Mouse (Mus musculus): Measurements from ENCODE around the gene Slc12a8. TPM values are rescaled to one million over a fixed set of nuclear protein-coding genes. Genes with fewer than 3 reads are reported as not detected.

The Slc12a8 gene
- polyA plus RNA-seq, 1 experiment from 2014 or later = 0.32 TPM

DNA sequence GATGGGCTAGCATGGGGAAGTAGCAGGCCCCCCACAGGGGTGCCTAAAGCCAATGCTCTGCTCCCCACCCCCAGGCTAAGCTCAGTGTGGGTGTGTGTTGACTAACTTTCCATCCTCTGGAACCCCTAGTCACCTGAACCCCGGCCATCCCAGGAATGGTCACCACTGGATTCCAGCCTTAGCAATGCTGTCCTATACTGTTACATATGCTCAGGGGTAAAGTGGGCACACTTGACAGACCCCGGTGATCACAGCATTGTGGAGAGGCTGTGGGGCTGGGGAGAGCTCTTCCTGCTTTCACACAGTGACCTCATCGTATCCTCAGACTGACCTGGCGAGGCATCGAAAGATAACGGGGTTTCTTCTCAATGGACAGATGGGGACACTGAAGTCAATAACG lies 163.1 kb downstream of the Slc12a8 start:
- H3K9me3 ChIP-seq = no peaks in the 10 kb centered on the region
- no peaks in the 10 kb centered on the region for H3K27me3 ChIP-seq
- H3K27ac ChIP-seq = no peak overlapping the region
- no peak overlapping the region for H3K4me3 ChIP-seq
- no peak for ATAC-seq (ENCODE audit: insufficient number of reproducible peaks, insufficient read depth, low FRiP score, low TSS enrichment, low read depth)
- H3K9ac ChIP-seq = no peak overlapping the region
- WGBS = 85% methylated on average over 7 of the region's 7 CpGs
- peaks cover 26% of the 10 kb centered on the region for H3K4me1 ChIP-seq
- H3K36me3 ChIP-seq = no peaks in the 10 kb centered on the region
- no peak overlapping the region for H3K4me2 ChIP-seq

DNA sequence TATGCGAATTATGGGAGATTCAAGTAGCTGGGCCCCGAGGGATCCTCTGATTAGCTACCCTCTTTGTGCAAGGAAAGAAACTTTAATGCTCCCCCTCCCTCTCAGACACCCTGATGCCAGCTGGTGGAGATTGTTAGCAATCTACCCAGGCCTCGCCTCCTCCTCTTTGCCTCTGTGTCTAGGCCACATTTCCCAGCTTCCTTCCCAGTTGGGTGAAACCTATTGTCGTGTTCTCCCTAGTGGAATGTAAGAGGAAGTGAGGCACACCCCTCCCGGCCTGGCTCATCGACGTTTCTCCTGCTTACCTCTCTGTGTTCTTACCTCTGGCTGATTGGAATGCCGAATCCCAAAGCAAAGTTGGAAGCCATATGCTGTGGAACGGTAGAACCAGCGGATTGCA lies 163.7 kb downstream of the Slc12a8 start:
- WGBS = 47% methylated on average over 10 of the region's 10 CpGs
- H3K4me1 ChIP-seq = peaks cover 31% of the 10 kb centered on the region
- no peak overlapping the region for H3K27ac ChIP-seq
- H3K9me3 ChIP-seq = no peaks in the 10 kb centered on the region
- H3K27me3 ChIP-seq = no peaks in the 10 kb centered on the region
- no peaks in the 10 kb centered on the region for H3K36me3 ChIP-seq
- H3K4me3 ChIP-seq = no peak overlapping the region
- no peak overlapping the region for H3K9ac ChIP-seq
- H3K4me2 ChIP-seq = no peak overlapping the region
- ATAC-seq (ENCODE audit: insufficient number of reproducible peaks, insufficient read depth, low FRiP score, low TSS enrichment, low read depth) = no peak

DNA sequence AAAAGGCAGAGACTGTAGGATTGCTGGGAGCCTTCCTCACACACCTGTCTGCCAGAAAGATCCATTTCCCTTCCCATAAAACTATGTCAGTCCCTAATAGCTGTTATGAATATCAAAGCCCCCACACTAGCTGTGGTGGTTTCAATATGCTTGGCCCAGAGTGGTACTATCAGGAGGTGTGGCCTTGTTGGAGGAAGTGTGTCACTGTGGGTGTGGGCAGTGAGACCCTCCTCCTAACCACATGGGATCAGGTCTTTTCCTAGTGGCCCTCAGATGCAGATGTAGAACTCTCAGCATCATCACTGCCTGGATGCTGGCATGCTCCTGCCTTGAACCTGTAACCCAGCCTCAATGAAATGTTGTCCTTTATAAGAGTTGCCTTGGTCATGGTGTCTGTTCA lies 164.5 kb downstream of the Slc12a8 start:
- Histone ChIP-seq H3K27me3 (no peaks in the 10 kb centered on the region), H3K9me3 (no peaks in the 10 kb centered on the region), H3K36me3 (no peaks in the 10 kb centered on the region), H3K27ac (no peak overlapping the region), H3K4me1 (peaks cover 36% of the 10 kb centered on the region), H3K9ac (no peak overlapping the region), H3K4me2 (no peak overlapping the region), H3K4me3 (no peak overlapping the region)
- no peak for ATAC-seq (ENCODE audit: insufficient number of reproducible peaks, insufficient read depth, low FRiP score, low TSS enrichment, low read depth)

DNA sequence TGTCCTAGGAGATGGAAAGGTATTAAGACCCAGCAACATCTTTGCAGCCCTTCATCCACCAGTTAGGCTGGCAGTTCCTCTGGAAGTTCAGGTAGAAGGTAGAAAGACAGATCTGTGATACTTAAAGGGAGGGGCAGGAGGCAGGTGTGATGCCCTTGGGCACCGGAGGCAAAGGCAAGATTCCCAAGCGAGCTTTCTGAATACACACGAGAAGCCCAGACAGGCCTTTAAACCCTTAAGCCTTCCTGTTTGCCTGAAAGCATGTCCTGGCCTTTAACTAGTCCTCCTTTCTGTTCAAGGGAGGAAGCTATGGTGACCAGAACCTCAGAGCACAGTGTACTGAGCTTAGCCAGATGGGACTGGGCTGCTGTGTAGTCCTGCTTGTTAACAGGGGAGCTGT lies 165.5 kb downstream of the Slc12a8 start:
- H3K4me2 ChIP-seq = no peak overlapping the region
- H3K27me3 ChIP-seq = no peaks in the 10 kb centered on the region
- H3K4me1 ChIP-seq = peaks cover 44% of the 10 kb centered on the region
- no peak overlapping the region for H3K4me3 ChIP-seq
- no peak for ATAC-seq (ENCODE audit: insufficient number of reproducible peaks, insufficient read depth, low FRiP score, low TSS enrichment, low read depth)
- H3K9me3 ChIP-seq = no peaks in the 10 kb centered on the region
- H3K27ac ChIP-seq = no peak overlapping the region
- H3K36me3 ChIP-seq = no peaks in the 10 kb centered on the region
- WGBS = 68% methylated on average over 3 of the region's 3 CpGs
- H3K9ac ChIP-seq = no peak overlapping the region

DNA sequence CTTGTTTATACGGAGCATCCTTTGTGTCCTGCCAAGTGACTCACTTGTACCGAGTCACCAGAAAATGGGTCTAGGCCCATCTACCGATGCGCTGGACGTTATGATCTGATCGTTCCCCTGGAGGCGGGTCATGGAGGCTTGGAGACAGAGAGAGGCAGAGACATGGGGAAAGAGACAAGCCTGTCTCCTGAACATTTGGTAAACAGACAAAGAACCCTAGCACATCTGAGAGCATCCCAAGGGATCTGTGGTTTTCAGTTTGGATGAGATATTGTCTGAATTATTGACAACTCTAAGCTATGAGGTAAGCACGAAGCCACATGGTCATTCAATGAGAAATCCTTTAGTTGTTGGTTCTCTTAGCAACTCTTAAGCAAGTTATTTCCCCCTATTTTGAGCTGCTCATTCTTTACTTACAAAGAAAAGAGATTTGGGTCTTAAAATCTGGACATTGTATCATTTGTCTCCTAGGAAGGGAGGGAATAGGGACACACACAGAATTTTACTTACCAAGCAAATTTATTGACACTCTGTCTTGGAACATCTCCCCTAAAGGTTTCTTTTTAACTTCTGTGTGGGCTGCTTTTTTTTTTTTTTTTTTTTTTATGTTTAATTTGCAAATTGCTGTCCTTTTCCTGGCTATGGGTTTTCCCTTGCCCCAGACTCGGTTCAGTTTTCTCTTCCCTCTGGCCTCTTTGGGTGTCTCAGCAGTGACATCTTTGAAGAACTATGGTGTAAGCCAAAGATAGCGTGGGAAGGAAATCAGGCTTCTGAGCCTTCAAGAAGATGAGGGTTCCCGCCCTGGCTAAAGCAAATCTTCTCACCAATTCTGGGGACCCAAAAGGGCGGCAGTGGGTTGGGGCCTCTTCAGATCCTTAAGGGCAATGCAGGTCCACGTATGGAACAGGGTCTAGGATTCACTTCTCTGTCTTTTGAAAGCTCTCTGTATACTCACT lies 166.4 kb downstream of the Slc12a8 start:
- peaks cover 51% of the 10 kb centered on the region for H3K4me1 ChIP-seq
- WGBS = 66% methylated on average over 13 of the region's 13 CpGs

DNA sequence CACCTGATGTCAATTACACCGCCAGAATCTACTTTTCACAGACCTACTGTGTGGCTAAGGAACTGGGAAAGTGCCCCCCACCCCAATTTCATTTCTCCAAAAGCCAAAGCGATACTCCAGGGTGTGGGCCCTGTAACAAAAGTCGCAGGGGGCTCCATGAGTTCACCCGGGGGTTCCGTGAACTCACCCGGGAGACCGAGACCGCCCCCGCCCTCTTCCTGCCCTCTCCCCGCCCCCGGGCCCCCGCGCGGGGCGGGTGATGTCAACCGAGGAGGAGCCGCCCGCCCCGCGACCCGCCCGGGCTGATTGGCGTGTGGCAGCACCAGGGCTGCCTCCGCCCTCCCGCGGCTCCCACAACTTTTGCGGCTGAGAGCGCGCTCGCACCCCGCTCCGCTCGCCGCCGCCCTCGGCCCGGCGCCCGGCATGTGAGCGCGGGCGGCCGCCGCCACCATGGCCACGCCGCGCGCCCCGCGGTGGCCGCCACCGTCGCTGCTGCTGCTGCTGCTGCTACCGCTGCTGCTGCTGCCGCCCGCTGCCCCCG lies 167.1 kb downstream of the Slc12a8 start, which contains the start of gene Heg1:
Gene Heg1, plus strand, starts transcription at position 209 of the 541 bp plus-strand sequence.
- H3K9ac ChIP-seq = peak within 1 kb of the TSS; percentile 94
- no peaks in the 10 kb centered on the region for H3K27me3 ChIP-seq
- under 1% methylated on average over 53 of the region's 57 CpGs for WGBS
- ATAC-seq (ENCODE audit: insufficient number of reproducible peaks, insufficient read depth, low FRiP score, low TSS enrichment, low read depth) = peak; percentile 80
- H3K27ac ChIP-seq = peak within 1 kb of the TSS; percentile 69
- H3K4me2 ChIP-seq = peak within 1 kb of the TSS; percentile 93
- H3K36me3 ChIP-seq = no peaks in the 10 kb centered on the region
- H3K4me3 ChIP-seq = peak within 1 kb of the TSS; percentile 88
- H3K4me1 ChIP-seq = peaks cover 51% of the 10 kb centered on the region
- H3K9me3 ChIP-seq = no peaks in the 10 kb centered on the region

More for the DNA sequence above, 166.4 kb downstream of the Slc12a8 start:
- H3K36me3 ChIP-seq = no peaks in the 10 kb centered on the region
- H3K27me3 ChIP-seq = no peaks in the 10 kb centered on the region
- H3K4me2 ChIP-seq = peak overlapping the region; percentile 93
- H3K4me3 ChIP-seq = peak overlapping the region; percentile 88
- no peak for ATAC-seq (ENCODE audit: insufficient number of reproducible peaks, insufficient read depth, low FRiP score, low TSS enrichment, low read depth)
- H3K9ac ChIP-seq = peak overlapping the region; percentile 94
- peak overlapping the region; percentile 69 for H3K27ac ChIP-seq
- H3K9me3 ChIP-seq = no peaks in the 10 kb centered on the region

DNA sequence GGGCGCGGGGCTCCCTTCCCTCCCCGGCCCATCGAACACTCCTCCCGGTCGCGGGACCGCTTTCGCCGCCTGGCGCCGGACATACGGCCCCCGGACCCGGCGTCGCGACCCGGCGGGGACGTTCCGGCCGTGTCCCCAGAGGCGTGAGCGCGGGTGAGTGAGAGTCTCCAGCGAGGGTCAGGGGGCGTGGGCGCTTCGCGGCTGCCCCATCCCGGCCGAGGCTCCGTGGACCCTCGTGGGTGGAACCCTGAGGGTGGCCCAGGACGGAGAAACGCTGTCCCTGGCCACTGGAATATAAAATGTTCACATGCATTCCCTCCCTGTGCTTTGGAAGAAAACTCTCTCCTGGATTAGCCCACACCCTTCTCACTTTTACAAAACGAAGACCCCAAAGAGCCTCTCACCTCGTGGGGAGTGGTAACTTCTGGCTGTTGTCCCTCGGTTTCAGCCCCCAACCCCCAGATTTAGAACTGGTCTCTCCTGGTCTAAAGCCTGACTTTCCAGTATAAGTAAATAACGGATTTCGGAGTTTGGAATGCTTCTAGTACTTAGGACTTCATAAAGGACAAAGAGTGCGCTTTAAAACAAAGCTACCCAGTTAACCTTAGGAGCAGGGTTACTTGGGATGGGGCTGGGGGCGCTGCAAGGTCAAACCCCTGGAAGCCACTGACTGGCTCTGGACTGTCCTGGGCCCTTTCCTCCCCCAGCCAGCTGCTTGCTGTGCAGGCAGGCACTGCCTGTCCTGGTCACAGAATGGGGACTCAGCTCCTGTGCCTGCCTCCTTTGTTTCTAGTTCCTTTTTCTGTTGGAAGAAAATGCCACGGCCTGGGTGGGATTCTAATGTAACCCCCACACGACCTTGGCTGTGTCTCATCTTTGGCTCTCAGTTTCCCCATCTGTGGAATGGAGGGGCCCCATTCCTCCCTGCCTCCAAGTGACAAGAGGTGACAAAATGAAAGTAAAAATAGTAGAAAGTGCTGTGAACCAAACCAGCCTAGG lies 167.9 kb downstream of the Slc12a8 start:
- Histone ChIP-seq H3K4me1 (peaks cover 51% of the 10 kb centered on the region), H3K4me2 (peak overlapping the region; percentile 93), H3K9ac (peak overlapping the region; percentile 94), H3K9me3 (no peaks in the 10 kb centered on the region), H3K27ac (peak overlapping the region; percentile 69), H3K4me3 (peak overlapping the region; percentile 88), H3K36me3 (no peaks in the 10 kb centered on the region), H3K27me3 (no peaks in the 10 kb centered on the region)
- WGBS = under 1% methylated on average over 46 of the region's 46 CpGs
- ATAC-seq (ENCODE audit: insufficient number of reproducible peaks, insufficient read depth, low FRiP score, low TSS enrichment, low read depth) = peak; percentile 70

DNA sequence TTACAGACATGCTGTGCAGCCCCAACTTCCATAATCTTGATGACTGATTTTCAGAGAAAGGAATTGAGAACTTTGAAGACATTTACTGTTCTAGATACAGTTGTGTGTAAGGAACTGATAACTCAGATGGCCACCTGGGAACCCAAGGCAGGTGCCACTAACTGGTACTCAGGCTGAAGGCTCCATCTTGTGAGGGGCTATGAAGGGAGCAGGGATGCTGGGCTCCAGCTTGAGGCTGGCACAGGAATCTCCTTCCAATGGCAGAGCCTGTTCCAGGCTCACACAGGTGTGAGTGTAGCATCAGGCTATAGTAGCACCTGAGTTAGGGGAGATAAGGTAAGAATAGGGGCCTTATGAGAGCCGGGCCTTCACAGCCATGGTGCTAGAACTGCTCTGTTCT lies 168.9 kb downstream of the Slc12a8 start:
- peaks cover 43% of the 10 kb centered on the region for H3K4me1 ChIP-seq
- ATAC-seq (ENCODE audit: insufficient number of reproducible peaks, insufficient read depth, low FRiP score, low TSS enrichment, low read depth) = no peak
- peak overlapping the region; percentile 93 for H3K4me2 ChIP-seq
- H3K9ac ChIP-seq = peak overlapping the region; percentile 94
- no peaks in the 10 kb centered on the region for H3K27me3 ChIP-seq
- 80% methylated on average over 1 of the region's 1 CpGs for WGBS
- peak overlapping the region; percentile 88; the same call in 1 of the 2 replicates for H3K4me3 ChIP-seq
- H3K36me3 ChIP-seq = no peaks in the 10 kb centered on the region
- no peaks in the 10 kb centered on the region for H3K9me3 ChIP-seq
- H3K27ac ChIP-seq = no peak overlapping the region

DNA sequence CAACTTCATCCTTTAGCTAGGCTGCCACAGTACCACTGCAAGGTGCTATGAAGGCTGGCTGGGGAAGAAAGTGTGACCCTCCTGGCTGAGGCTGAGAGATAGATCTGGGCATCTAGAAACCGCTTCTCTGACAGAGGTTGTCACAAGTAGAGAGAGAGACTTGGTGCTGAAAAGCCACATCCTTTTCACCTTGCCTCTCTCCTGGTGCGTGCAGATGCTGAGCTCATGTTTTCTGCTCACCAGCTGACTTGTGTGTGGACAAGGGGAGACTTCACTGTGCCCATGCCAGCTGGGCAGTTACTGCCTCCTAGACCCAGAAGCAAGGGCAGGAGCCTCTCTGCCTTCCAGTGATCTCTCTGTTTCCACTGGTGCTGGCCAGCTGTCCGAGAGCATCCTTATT lies 170.6 kb downstream of the Slc12a8 start:
- WGBS = 63% methylated on average over 3 of the region's 3 CpGs
- Histone ChIP-seq H3K36me3 (no peaks in the 10 kb centered on the region), H3K4me3 (no peak overlapping the region), H3K9ac (no peak overlapping the region), H3K27ac (no peak overlapping the region), H3K4me1 (peaks cover 41% of the 10 kb centered on the region), H3K4me2 (no peak overlapping the region), H3K27me3 (no peaks in the 10 kb centered on the region), H3K9me3 (no peaks in the 10 kb centered on the region)
- no peak for ATAC-seq (ENCODE audit: insufficient number of reproducible peaks, insufficient read depth, low FRiP score, low TSS enrichment, low read depth)

DNA sequence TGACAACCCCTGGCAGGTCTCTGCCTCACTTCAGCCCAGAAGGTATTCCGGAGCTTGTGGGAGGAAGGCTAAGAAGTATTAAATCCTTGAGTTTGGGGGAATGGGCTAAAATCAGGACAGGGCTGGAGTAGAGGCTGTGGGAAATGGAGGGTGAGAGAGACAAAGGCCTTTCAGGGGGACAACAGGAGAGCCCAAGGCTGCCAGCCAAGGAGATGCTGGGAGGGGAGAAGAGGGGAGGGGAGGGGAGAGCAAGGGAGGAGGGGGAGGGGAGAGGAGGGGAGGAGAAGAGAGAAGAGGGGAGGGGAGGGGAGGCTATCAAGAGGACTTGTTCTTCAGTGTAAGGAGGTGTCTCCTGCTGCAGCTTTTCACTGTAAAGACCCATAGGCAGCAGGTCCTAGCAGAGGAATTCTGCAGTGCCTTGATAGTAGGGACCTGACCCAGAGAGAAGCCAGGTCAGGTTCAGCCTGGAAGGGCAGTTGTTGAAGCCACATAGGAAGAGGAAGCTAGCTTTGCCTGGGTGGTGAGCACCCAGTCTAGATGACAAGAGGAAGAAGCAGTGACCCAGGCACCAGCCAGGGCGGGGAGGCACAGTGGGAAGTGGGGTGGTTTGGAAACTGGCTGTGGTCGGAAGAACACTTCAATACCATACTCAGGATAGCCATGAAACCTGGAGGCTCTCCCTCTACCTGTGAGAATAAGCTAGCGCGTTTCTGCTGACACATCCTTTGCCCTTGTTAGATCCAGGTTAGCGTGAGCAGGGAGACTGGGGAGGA lies 174.0 kb downstream of the Slc12a8 start:
- Histone ChIP-seq H3K27ac (no peak overlapping the region), H3K4me3 (no peak overlapping the region), H3K36me3 (no peaks in the 10 kb centered on the region), H3K4me2 (no peak overlapping the region), H3K9ac (no peak overlapping the region), H3K9me3 (no peaks in the 10 kb centered on the region), H3K4me1 (peaks cover 29% of the 10 kb centered on the region), H3K27me3 (no peaks in the 10 kb centered on the region)
- no peak for ATAC-seq (ENCODE audit: insufficient number of reproducible peaks, insufficient read depth, low FRiP score, low TSS enrichment, low read depth)
- WGBS = 86% methylated on average over 6 of the region's 6 CpGs

DNA sequence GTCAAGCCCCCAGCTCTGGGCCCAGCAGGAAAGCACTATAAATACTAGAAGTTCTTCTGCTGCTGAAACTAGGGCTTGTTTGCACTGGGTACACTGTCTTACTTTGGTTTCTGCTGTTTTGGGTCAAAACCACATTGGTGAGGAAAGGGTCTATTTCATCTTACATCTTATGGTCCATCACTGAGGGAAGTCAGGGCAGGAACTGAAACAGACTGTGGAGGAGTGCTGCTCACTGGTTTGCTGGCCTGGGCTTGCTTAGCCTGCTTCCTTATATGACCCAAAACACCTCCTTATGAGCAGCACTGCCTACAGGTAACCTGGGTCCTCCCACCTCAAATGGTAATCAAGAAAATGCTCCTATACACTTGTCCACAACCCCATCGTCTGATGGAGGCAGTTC lies 176.4 kb downstream of the Slc12a8 start:
- no peaks in the 10 kb centered on the region for H3K9me3 ChIP-seq
- WGBS = 91% methylated on average over 1 of the region's 1 CpGs
- peaks cover 31% of the 10 kb centered on the region for H3K4me1 ChIP-seq
- no peak overlapping the region for H3K27ac ChIP-seq
- no peaks in the 10 kb centered on the region for H3K36me3 ChIP-seq
- no peak for ATAC-seq (ENCODE audit: insufficient number of reproducible peaks, insufficient read depth, low FRiP score, low TSS enrichment, low read depth)
- no peak overlapping the region for H3K4me3 ChIP-seq
- no peaks in the 10 kb centered on the region for H3K27me3 ChIP-seq
- no peak overlapping the region for H3K9ac ChIP-seq
- H3K4me2 ChIP-seq = no peak overlapping the region

Measured in embryonic facial prominence, embryonic 13.5 days (tissue).